Mouse (Mus musculus): Measurements from ENCODE around the gene Tmem265. TPM values are rescaled to one million over a fixed set of nuclear protein-coding genes. Genes with fewer than 3 reads are reported as not detected.

The Tmem265 gene
- polyA plus RNA-seq (2012; rRNA removed), result 3.0 and 4.8 TPM in 2 replicates

- Histone ChIP-seq H3K27ac (ENCODE audit: insufficient read depth, low read depth, low read length) (no peak within 1 kb of the TSS), H3K4me1 (ENCODE audit: control insufficient read depth, insufficient read depth, insufficient read length, low read length) (no peaks in the 10 kb centered on the region), H3K27me3 (ENCODE audit: control insufficient read depth, insufficient read depth, low read length) (no peaks in the 10 kb centered on the region), H3K4me3 (ENCODE audit: low read depth, low read length) (no peak within 1 kb of the TSS), H3K36me3 (ENCODE audit: control insufficient read depth, insufficient read depth, low read length) (peaks cover 54% of the 10 kb centered on the region)
- WGBS, result 75% methylated on average over 5 of the region's 5 CpGs
- TF ChIP-seq POLR2A (IDR thresholded peaks at IDR 0.05; ENCODE audit: low read depth, low read length) (no peak), CTCF (IDR thresholded peaks at IDR 0.05; ENCODE audit: extremely low read depth, insufficient read length, insufficient replicate concordance, low read depth, low read length) (no peak)
Observed at GRCm38 (mm10) chr7:127561340-127561858, at the start of gene Tmem265. TSS of gene Tmem265 (plus strand) at chr7:127561390.

- H3K36me3 ChIP-seq (ENCODE audit: control insufficient read depth, insufficient read depth, low read length), result peaks cover 18% of the 10 kb centered on the region
- TF ChIP-seq POLR2A (IDR thresholded peaks at IDR 0.05; ENCODE audit: low read depth, low read length) (peak; percentile 93), CTCF (IDR thresholded peaks at IDR 0.05; ENCODE audit: extremely low read depth, insufficient read length, insufficient replicate concordance, low read depth, low read length) (no peak)
- under 1% methylated on average over 37 of the region's 37 CpGs for whole genome bisulfite sequencing
- H3K4me3 ChIP-seq (ENCODE audit: low read depth, low read length), result peak within 1 kb of the TSS; percentile 84
- H3K27ac ChIP-seq (ENCODE audit: insufficient read depth, low read depth, low read length), result peak within 1 kb of the TSS; percentile 95
- H3K4me1 ChIP-seq (ENCODE audit: control insufficient read depth, insufficient read depth, insufficient read length, low read length), result peaks cover 7% of the 10 kb centered on the region; the same call in 1 of the 2 replicates
- no peaks in the 10 kb centered on the region for H3K27me3 ChIP-seq (ENCODE audit: control insufficient read depth, insufficient read depth, low read length)
Observed at GRCm38 (mm10) chr7:127511808-127512230, 49.4 kb upstream of the Tmem265 start, which contains the start of gene Srcap. TSS of gene Srcap (plus strand) at chr7:127511983.

- Histone ChIP-seq H3K4me3 (ENCODE audit: low read depth, low read length) (peak overlapping the region; percentile 84), H3K27me3 (ENCODE audit: control insufficient read depth, insufficient read depth, low read length) (no peaks in the 10 kb centered on the region), H3K27ac (ENCODE audit: insufficient read depth, low read depth, low read length) (peak overlapping the region; percentile 95), H3K4me1 (ENCODE audit: control insufficient read depth, insufficient read depth, insufficient read length, low read length) (peaks cover 7% of the 10 kb centered on the region; the same call in 1 of the 2 replicates), H3K36me3 (ENCODE audit: control insufficient read depth, insufficient read depth, low read length) (peaks cover 23% of the 10 kb centered on the region)
- TF ChIP-seq POLR2A (IDR thresholded peaks at IDR 0.05; ENCODE audit: low read depth, low read length) (no peak; the same call in 1 of the 2 replicates), CTCF (IDR thresholded peaks at IDR 0.05; ENCODE audit: extremely low read depth, insufficient read length, insufficient replicate concordance, low read depth, low read length) (no peak)
- 2% methylated on average over 72 of the region's 93 CpGs for WGBS
Observed at GRCm38 (mm10) chr7:127512231-127513015, 48.8 kb upstream of the Tmem265 start.

- Histone ChIP-seq H3K27ac (ENCODE audit: insufficient read depth, low read depth, low read length) (peak overlapping the region; percentile 94), H3K36me3 (ENCODE audit: control insufficient read depth, insufficient read depth, low read length) (peaks cover 28% of the 10 kb centered on the region), H3K27me3 (ENCODE audit: control insufficient read depth, insufficient read depth, low read length) (no peaks in the 10 kb centered on the region), H3K4me3 (ENCODE audit: low read depth, low read length) (peak overlapping the region; percentile 84), H3K4me1 (ENCODE audit: control insufficient read depth, insufficient read depth, insufficient read length, low read length) (peaks cover 7% of the 10 kb centered on the region; the same call in 1 of the 2 replicates)
- TF ChIP-seq POLR2A (IDR thresholded peaks at IDR 0.05; ENCODE audit: low read depth, low read length), result no peak
- no peak for TF ChIP-seq CTCF (IDR thresholded peaks at IDR 0.05; ENCODE audit: extremely low read depth, insufficient read length, insufficient replicate concordance, low read depth, low read length)
- WGBS, result 1% methylated on average over 8 of the region's 8 CpGs
Observed at GRCm38 (mm10) chr7:127513016-127513390, 48.2 kb upstream of the Tmem265 start.

- peak overlapping the region; percentile 94 for H3K27ac ChIP-seq (ENCODE audit: insufficient read depth, low read depth, low read length)
- WGBS, result 28% methylated on average over 3 of the region's 3 CpGs
- H3K4me1 ChIP-seq (ENCODE audit: control insufficient read depth, insufficient read depth, insufficient read length, low read length), result peaks cover 7% of the 10 kb centered on the region; the same call in 1 of the 2 replicates
- peaks cover 32% of the 10 kb centered on the region for H3K36me3 ChIP-seq (ENCODE audit: control insufficient read depth, insufficient read depth, low read length)
- no peak overlapping the region; the same call in 1 of the 2 replicates for H3K4me3 ChIP-seq (ENCODE audit: low read depth, low read length)
- TF ChIP-seq CTCF (IDR thresholded peaks at IDR 0.05; ENCODE audit: extremely low read depth, insufficient read length, insufficient replicate concordance, low read depth, low read length) (no peak), POLR2A (IDR thresholded peaks at IDR 0.05; ENCODE audit: low read depth, low read length) (no peak)
- no peaks in the 10 kb centered on the region for H3K27me3 ChIP-seq (ENCODE audit: control insufficient read depth, insufficient read depth, low read length)
Observed at GRCm38 (mm10) chr7:127513781-127514180, 47.4 kb upstream of the Tmem265 start.

- WGBS, result 86% methylated on average over 7 of the region's 7 CpGs
- Histone ChIP-seq H3K4me3 (ENCODE audit: low read depth, low read length) (no peak overlapping the region), H3K27ac (ENCODE audit: insufficient read depth, low read depth, low read length) (no peak overlapping the region), H3K36me3 (ENCODE audit: control insufficient read depth, insufficient read depth, low read length) (peaks cover 50% of the 10 kb centered on the region), H3K27me3 (ENCODE audit: control insufficient read depth, insufficient read depth, low read length) (no peaks in the 10 kb centered on the region), H3K4me1 (ENCODE audit: control insufficient read depth, insufficient read depth, insufficient read length, low read length) (peaks cover 7% of the 10 kb centered on the region; the same call in 1 of the 2 replicates)
- no peak for TF ChIP-seq POLR2A (IDR thresholded peaks at IDR 0.05; ENCODE audit: low read depth, low read length)
- TF ChIP-seq CTCF (IDR thresholded peaks at IDR 0.05; ENCODE audit: extremely low read depth, insufficient read length, insufficient replicate concordance, low read depth, low read length), result no peak
Observed at GRCm38 (mm10) chr7:127515846-127516245, 45.3 kb upstream of the Tmem265 start.

GRCm38 (mm10) chr7:127516344-127516743, 44.8 kb upstream of the Tmem265 start:
- 86% methylated on average over 7 of the region's 7 CpGs for WGBS
- H3K36me3 ChIP-seq (ENCODE audit: control insufficient read depth, insufficient read depth, low read length), result peaks cover 55% of the 10 kb centered on the region

More at GRCm38 (mm10) chr7:127516344-127516743, 44.8 kb upstream of the Tmem265 start:
- TF ChIP-seq POLR2A (IDR thresholded peaks at IDR 0.05; ENCODE audit: low read depth, low read length) (no peak), CTCF (IDR thresholded peaks at IDR 0.05; ENCODE audit: extremely low read depth, insufficient read length, insufficient replicate concordance, low read depth, low read length) (no peak)
- no peaks in the 10 kb centered on the region for H3K27me3 ChIP-seq (ENCODE audit: control insufficient read depth, insufficient read depth, low read length)
- H3K27ac ChIP-seq (ENCODE audit: insufficient read depth, low read depth, low read length), result no peak overlapping the region
- no peak overlapping the region for H3K4me3 ChIP-seq (ENCODE audit: low read depth, low read length)
- H3K4me1 ChIP-seq (ENCODE audit: control insufficient read depth, insufficient read depth, insufficient read length, low read length), result peaks cover 7% of the 10 kb centered on the region; the same call in 1 of the 2 replicates
